Mouse (Mus musculus) midbrain, embryonic 12.5 days (tissue): ENCODE measurements at regions not wholly inside any gene's neighbourhood (a gene's known extent, or its start where the extent isn't known, plus 50 kb on each side); places are given as distances from the start of the nearest gene placed in this dataset.

ENCODE experiments used
- ATAC-seq: fragments of 200-750 bp; cut with Nextera tagmentation; 2 replicates; pipeline ENCODE4 v1.8.0; 2017; ENCODE audit warnings: low read depth, moderate TSS enrichment, moderate library complexity; ENCODE audit not compliant: low FRiP score
- H3K27ac ChIP-seq: fragments of 300-500 bp; sonication (generic); replicated peaks from 2 replicates; pipeline ENCODE4 v1.5.1; 2016; ENCODE audit warnings: mild to moderate bottlenecking
- H3K27me3 ChIP-seq: fragments of 300-500 bp; sonication (generic); 2 replicates; pipeline ENCODE4 v1.6.1; 2016; ENCODE audit warnings: mild to moderate bottlenecking
- H3K36me3 ChIP-seq: fragments of 300-500 bp; sonication (generic); 2 replicates; pipeline ENCODE4 v1.6.1; 2016
- H3K4me1 ChIP-seq: fragments of 300-500 bp; sonication (generic); 2 replicates; pipeline ENCODE4 v1.6.1; 2016
- H3K4me2 ChIP-seq: fragments of 300-500 bp; sonication (generic); replicated peaks from 2 replicates; pipeline ENCODE4 v1.6.1; 2016; ENCODE audit warnings: mild to moderate bottlenecking, moderate library complexity
- H3K4me3 ChIP-seq: fragments of 300-500 bp; sonication (generic); 2 replicates; pipeline ENCODE4 v1.5.1; 2016; ENCODE audit warnings: mild to moderate bottlenecking
- H3K9ac ChIP-seq: fragments of 300-500 bp; sonication (generic); replicated peaks from 2 replicates; pipeline ENCODE4 v1.6.1; 2016; ENCODE audit warnings: mild to moderate bottlenecking, moderate library complexity
- H3K9me3 ChIP-seq: fragments of 300-500 bp; sonication (generic); 2 replicates; pipeline ENCODE4 v1.6.1; 2016; ENCODE audit warnings: mild to moderate bottlenecking
- whole genome bisulfite sequencing: fragments of 180-500 bp; shearing (Covaris S2); methylation state at CpG from one replicate; pipeline ENCODE4 v1.1.7; 2016; 5-methylcytosine and 5-hydroxymethylcytosine counted together

GRCm38 (mm10) chr6:16171871-16172270 is 451.4 kb downstream of the Mdfic start:
- H3K27me3 ChIP-seq: no peaks in the 10 kb centered on the region
- H3K4me3 ChIP-seq: no peak overlapping the region
- 92% methylated on average over 3 of the region's 3 CpGs for WGBS
- H3K36me3 ChIP-seq: no peaks in the 10 kb centered on the region
- H3K4me1 ChIP-seq: no peaks in the 10 kb centered on the region
- no peak for ATAC-seq
- H3K9me3 ChIP-seq: no peaks in the 10 kb centered on the region
- H3K9ac ChIP-seq: no peak overlapping the region
- no peak overlapping the region for H3K27ac ChIP-seq
- H3K4me2 ChIP-seq: no peak overlapping the region

- 0 out of 2 replicates have a peak, but pooled peaks cover 3% of the 10 kb centered on the region for H3K4me1 ChIP-seq
- ATAC-seq: no peak
- no peak overlapping the region for H3K4me2 ChIP-seq
- no peak overlapping the region for H3K4me3 ChIP-seq
- H3K36me3 ChIP-seq: no peaks in the 10 kb centered on the region
- H3K9ac ChIP-seq: no peak overlapping the region
- WGBS: 69% methylated on average over 5 of the region's 5 CpGs
- H3K27me3 ChIP-seq: no peaks in the 10 kb centered on the region
- no peak overlapping the region for H3K27ac ChIP-seq
- H3K9me3 ChIP-seq: no peaks in the 10 kb centered on the region
Observed at GRCm38 (mm10) chr6:16177313-16177712, 456.9 kb downstream of the Mdfic start.

- Histone ChIP-seq H3K4me2 (no peak overlapping the region), H3K9ac (no peak overlapping the region), H3K36me3 (no peaks in the 10 kb centered on the region), H3K4me3 (no peak overlapping the region), H3K9me3 (no peaks in the 10 kb centered on the region), H3K27me3 (no peaks in the 10 kb centered on the region), H3K4me1 (0 out of 2 replicates have a peak, but pooled peaks cover 2% of the 10 kb centered on the region), H3K27ac (no peak overlapping the region)
- WGBS: 59% methylated on average over 4 of the region's 4 CpGs
- no peak for ATAC-seq
Observed at GRCm38 (mm10) chr6:16187983-16188550, 467.6 kb downstream of the Mdfic start.

GRCm38 (mm10) chr6:16212975-16213374 is 492.5 kb downstream of the Mdfic start:
- no peak overlapping the region for H3K4me3 ChIP-seq

GRCm38 (mm10) chr6:16213635-16214034 is 493.2 kb downstream of the Mdfic start:
- 42% methylated on average over 4 of the region's 4 CpGs for WGBS
- H3K9ac ChIP-seq: no peak overlapping the region
- no peak overlapping the region for H3K27ac ChIP-seq
- H3K4me3 ChIP-seq: no peak overlapping the region
- H3K27me3 ChIP-seq: no peaks in the 10 kb centered on the region
- peaks cover 17% of the 10 kb centered on the region for H3K4me1 ChIP-seq
- H3K36me3 ChIP-seq: no peaks in the 10 kb centered on the region
- no peaks in the 10 kb centered on the region for H3K9me3 ChIP-seq
- ATAC-seq: peak; percentile 61
- H3K4me2 ChIP-seq: no peak overlapping the region

More at GRCm38 (mm10) chr6:16212975-16213374, 492.5 kb downstream of the Mdfic start:
- 14% methylated on average over 5 of the region's 5 CpGs for WGBS
- no peaks in the 10 kb centered on the region for H3K9me3 ChIP-seq
- peaks cover 17% of the 10 kb centered on the region for H3K4me1 ChIP-seq
- H3K27ac ChIP-seq: no peak overlapping the region
- H3K36me3 ChIP-seq: no peaks in the 10 kb centered on the region
- H3K9ac ChIP-seq: no peak overlapping the region
- peak overlapping the region; percentile 17; the same call in 1 of the 2 replicates for H3K4me2 ChIP-seq
- H3K27me3 ChIP-seq: no peaks in the 10 kb centered on the region
- peak; percentile 95 for ATAC-seq

- no peaks in the 10 kb centered on the region for H3K27me3 ChIP-seq
- no peak overlapping the region for H3K9ac ChIP-seq
- no peak overlapping the region for H3K4me3 ChIP-seq
- WGBS: 41% methylated on average over 3 of the region's 3 CpGs
- H3K9me3 ChIP-seq: no peaks in the 10 kb centered on the region
- H3K4me1 ChIP-seq: no peaks in the 10 kb centered on the region
- H3K27ac ChIP-seq: no peak overlapping the region
- ATAC-seq: peak; percentile 66; the same call in 1 of the 2 replicates
- H3K36me3 ChIP-seq: no peaks in the 10 kb centered on the region
- H3K4me2 ChIP-seq: no peak overlapping the region
Observed at GRCm38 (mm10) chr6:16221002-16221627, 500.7 kb downstream of the Mdfic start.
